Mouse (Mus musculus) cerebral cortex, adult 2 months (tissue): ENCODE results near the gene Egf.

Source experiments
- WGBS: fragments of 180-500 bp; shearing (Covaris S2); methylation state at CpG from one replicate; pipeline ENCODE4 v1.1.7; 2018; 5-methylcytosine and 5-hydroxymethylcytosine counted together

Gene Egf

GRCm38 (mm10) chr3:129723311-129723710, 31.8 kb downstream of the Egf start:
- 77% methylated on average over 4 of the region's 4 CpGs for WGBS

GRCm38 (mm10) chr3:129714542-129715145, 40.5 kb downstream of the Egf start:
- WGBS: 81% methylated on average over 15 of the region's 15 CpGs

DNA sequence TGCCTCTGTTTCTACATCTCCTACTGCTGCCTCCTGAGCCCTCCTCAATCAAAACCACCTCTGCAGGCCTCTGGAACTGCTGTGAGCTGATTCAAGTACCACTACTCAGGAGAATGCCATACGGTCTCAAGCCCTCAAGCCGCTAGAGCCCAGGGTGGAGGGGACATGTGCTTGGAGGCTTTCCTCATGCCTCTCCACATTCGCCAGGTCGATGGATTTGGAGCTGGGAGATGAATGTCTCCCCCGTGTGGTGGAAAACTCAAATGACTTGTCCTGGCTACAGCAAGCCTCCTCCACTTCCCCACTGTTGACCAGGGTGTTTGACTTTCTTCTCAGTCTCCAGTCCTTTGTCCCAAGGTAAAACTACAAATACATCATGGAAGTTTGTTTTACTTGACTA, 47.0 kb downstream of the Egf start:
- 21% methylated on average over 5 of the region's 5 CpGs for WGBS

DNA sequence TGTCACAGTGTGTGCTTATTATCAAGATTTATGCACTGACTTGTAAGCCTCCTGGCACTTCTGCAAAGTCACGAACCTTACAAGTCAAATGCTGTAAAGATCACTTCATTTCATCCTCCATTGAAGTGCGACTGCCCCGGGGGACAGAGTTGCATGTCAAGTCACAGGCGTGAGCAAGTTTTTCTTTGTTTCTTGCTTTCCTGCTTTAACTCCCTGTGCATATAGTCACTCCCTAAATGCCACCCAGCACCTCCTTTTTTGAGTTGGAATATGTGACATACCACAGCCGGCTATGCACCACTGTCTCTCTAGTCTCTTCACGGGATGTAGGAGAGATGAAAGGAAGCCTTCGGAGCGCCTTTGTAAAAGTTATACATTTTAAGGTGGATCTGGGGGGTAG, 56.2 kb downstream of the Egf start:
- 93% methylated on average over 8 of the region's 8 CpGs for WGBS

- WGBS: 93% methylated on average over 6 of the region's 6 CpGs
Observed at GRCm38 (mm10) chr3:129698365-129698764, 56.8 kb downstream of the Egf start.

DNA sequence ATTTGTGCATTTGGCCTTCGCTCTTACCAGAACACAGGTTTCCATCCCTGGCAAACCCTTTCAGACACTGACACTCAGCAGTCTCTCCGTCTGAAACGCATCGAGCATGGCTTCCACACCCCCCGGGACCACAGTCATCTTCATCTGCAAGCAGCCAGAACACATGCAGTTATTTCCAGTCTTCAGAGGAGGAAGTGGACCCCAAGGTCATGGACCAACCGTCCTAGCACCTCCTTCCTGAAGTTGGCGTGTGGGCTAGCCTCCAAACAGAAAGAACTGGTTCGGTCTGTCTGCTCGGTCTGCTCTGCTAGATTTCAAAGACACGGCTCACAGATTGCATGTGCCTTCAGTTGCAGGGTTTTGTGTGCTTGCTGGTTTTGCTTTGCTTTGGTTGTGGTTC, 57.4 kb downstream of the Egf start:
- 87% methylated on average over 10 of the region's 10 CpGs for WGBS

- 91% methylated on average over 8 of the region's 8 CpGs for WGBS
Observed at GRCm38 (mm10) chr3:129695943-129696342, 59.2 kb downstream of the Egf start.

DNA sequence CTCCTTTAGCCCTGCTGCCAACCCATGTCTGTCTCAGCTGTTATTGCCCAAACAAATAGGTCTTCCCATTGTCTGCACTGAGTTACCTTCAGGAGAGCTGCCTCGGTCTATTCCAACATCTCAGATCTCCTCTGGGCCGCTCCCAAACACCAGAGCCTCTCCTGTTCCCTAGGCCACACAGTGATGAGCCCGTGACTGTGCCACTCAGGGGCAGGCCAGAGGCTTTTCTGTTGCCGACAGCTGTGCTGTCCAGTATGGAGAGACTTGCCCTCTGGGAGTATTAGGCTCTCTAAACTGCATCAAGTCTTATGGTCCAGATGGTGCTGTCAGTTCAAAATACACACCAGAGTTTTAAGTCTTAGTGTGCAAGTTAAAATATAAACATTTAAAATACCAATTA, 61.5 kb downstream of the Egf start:
- WGBS: 97% methylated on average over 4 of the region's 4 CpGs

DNA sequence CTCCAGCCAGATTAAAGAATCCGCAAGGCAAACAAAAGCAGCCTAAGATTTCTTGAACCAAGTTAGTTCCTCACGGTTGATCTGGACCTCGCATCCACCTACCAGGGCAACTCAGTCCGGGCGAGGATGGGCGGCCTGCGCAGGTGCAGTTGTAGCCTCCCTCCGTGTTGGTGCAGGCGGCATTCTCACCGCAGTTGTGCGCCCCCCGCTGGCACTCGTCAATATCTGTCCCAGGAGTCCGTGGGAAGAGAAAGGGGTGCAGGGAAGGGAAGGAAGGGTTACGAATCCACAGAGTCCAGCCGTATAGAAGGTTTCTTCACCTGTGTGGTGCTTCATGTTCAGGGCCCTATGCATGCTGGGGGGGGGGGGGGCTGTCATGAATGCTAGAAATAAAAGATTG, 62.3 kb downstream of the Egf start:
- 68% methylated on average over 16 of the region's 16 CpGs for WGBS

- WGBS: 75% methylated on average over 5 of the region's 5 CpGs
Observed at GRCm38 (mm10) chr3:129687429-129687828, 67.7 kb downstream of the Egf start.

- WGBS: 60% methylated on average over 8 of the region's 8 CpGs
Observed at GRCm38 (mm10) chr3:129686698-129687333, 68.3 kb downstream of the Egf start.

- WGBS: 84% methylated on average over 12 of the region's 12 CpGs
Observed at GRCm38 (mm10) chr3:129686196-129686595, 68.9 kb downstream of the Egf start.

GRCm38 (mm10) chr3:129683060-129683679, 71.9 kb downstream of the Egf start:
- 89% methylated on average over 10 of the region's 10 CpGs for WGBS

DNA sequence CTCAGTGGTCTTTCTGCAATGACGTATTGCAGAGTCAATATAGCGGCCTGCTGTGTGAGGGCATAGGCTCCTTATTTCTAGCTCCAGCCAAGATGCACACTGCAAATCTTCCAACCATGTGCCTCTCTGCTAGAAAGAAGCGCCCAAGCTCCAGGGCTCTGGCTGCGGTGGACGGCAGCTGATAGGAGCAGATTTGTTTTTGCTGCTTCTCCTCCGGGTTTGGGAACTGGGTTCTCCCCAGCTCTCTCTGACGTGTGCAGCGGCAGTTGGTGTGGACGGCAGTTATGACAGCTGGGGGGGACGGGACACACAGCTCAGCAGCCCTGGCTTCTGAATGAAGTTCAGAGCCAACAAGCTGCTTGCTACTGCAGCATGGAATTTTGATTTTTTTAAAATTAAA, 72.7 kb downstream of the Egf start:
- WGBS: 59% methylated on average over 10 of the region's 10 CpGs

- WGBS: over 99% methylated on average over 4 of the region's 4 CpGs
Observed at GRCm38 (mm10) chr3:129681841-129682240, 73.3 kb downstream of the Egf start.

DNA sequence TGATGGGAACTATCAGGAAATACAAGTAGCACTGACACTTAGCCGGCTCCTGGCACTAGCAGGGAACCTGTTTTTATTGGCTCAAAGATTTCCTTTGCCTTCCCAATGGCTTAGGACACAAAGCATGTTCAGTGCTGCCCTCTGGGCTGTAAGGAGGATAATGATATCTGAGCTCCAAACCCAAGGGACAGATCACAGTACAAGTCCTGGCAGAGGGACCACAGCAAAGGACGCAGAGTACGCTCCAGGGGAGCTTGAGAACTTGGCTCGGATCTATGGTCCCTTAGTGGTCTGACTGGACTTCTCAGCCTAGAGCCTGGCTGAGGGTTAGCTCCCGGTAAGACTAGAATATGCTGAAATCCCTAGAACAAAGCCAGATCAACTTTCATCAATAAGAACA, 74.9 kb downstream of the Egf start:
- WGBS: 69% methylated on average over 5 of the region's 5 CpGs

DNA sequence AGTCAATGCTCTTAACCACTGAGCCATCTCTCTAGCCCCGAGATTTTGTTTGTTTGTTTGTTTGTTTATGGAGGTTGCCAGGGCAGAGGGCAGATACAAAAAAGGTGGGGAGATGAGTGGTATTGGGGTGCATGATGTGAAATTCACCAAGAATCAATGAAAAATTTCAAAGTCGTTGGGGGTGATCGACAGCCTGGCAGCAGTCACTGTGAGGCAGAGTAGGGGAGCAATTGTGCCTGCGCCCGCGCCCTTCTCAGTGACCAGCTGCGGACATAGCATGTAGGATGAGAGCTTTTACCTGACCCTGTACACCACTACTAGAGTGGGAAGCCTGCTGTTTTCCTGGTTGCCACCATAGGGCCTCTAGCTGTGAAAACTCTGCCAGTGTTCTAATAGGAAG, 79.2 kb downstream of the Egf start:
- WGBS: 94% methylated on average over 7 of the region's 7 CpGs

DNA sequence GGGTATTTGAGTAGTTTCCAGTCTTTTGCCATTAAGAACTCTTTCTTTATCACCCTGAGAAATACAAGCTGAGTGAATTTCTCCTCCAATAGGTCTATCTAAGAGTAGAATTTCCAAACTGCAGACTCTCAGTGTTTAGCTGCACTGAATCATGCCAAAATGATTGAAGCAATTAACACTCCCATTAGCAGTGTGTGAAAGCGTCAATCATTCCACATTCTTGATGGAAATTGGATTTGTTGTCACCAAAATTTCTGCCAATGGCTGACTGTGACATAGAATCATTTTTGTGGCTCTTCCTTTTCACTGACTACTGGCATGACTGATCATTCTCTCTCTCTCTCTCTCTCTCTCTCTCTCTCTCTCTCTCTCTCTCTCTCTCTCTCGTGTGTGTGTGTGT, 91.2 kb downstream of the Egf start:
- WGBS: 79% methylated on average over 2 of the region's 2 CpGs

DNA sequence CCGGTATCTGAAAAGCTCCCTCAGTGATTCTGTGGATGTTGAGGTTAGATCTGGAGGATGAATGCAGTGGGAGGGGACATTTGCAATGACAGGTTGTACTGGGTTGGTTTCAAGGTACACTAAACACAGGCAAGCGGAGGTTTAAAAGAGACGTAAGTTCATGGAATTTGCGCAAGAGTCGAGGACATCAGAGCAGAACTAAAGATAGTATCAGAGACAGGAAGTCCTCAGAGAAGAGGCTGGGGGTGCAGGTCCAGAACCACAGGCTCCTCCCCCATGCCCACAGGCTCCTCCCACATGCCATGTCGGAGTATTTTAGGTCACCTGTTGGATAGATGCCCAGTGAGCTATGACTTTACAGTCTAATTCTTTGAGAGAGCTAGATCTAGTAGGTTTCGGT, 96.3 kb downstream of the Egf start:
- WGBS: 79% methylated on average over 7 of the region's 7 CpGs

DNA sequence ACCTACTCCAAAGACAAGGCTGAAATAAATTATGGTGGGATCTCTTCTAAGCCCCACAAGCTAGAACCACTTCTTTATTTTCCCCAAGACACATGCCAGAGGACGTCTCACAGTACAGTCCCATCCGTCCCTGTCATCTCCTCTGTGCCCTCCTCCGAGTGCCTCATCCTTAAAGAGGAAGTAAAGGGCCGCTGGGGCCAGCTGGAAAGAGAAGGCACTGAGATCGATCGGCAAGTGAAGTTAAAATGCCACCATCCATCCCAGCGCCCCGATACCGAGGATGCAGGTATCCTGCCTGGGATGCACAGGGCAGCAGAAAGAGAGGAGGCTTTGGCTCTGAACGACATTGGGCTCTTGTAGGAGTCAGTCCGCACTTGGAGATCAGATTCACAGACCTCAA, 97.3 kb downstream of the Egf start:
- 93% methylated on average over 11 of the region's 11 CpGs for WGBS

DNA sequence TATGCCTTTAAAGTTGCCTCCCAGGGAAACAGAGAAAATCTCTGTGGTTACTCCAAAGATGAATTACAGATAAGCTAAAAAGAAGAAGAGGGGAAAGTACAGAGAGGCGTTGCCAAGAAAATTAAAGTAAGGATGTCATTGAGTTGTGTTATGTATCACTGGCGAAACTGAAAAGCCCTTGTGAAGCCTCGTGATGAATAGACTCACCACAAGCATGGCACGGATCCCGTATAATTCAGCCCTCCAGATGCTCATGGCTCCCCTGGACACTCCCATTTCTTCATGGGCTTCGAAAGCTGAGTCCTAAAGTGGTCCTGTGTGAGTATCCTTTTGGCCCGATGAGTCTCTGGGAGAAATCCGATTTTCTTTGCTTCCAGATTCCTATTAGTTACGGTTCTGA, 97.9 kb downstream of the Egf start:
- WGBS: 88% methylated on average over 9 of the region's 9 CpGs

DNA sequence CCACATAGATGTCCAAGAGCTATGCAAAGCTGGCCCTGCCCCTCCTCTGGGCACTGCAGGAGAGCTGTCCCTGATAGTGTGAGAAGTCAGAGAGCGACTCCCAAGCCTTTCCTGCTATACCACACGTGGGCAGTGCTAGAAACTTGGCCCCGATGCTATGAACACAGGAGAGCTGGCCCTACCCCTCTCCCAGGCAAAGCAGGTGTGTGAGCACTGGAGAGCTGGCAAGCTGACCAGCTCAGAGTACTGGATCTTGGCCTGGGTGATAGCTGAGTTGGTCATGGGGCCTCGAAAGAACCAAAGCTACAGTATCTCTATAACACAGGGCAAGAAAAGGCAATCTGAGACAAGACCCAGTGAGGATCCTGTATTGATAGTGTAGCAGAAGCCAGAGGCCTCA, 98.6 kb downstream of the Egf start:
- 83% methylated on average over 4 of the region's 4 CpGs for WGBS

DNA sequence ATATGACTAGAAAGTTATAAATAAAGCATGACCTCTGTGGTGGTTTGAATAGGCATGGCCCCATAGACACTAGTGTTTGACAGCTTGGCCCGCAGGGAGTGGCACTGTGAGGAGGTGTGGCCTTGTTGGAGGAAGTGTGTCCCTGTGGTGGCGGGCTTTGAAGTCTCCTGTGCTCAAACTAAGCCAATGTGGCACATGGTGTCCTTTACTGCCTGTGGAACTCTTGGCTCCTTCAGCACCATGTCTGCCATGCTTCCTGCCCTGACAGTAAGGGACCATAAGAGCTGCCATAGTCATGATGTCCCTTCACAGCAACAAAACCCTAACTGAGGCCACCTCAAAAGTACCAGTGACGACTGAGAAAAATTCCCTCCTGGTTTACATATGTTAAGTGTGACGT, 102.6 kb downstream of the Egf start:
- WGBS: 90% methylated on average over 4 of the region's 4 CpGs

- WGBS: 79% methylated on average over 8 of the region's 8 CpGs
Observed at GRCm38 (mm10) chr3:129651765-129652164, 103.4 kb downstream of the Egf start.
